Mouse (Mus musculus): Measurements from ENCODE around the gene Eral1. TPM values are rescaled to one million over a fixed set of nuclear protein-coding genes. Genes with fewer than 3 reads are reported as not detected.
A peak's percentile ranks its signal among the peaks of the same experiment; 100 is the strongest.

Gene Eral1
- polyA plus RNA-seq, 1 experiment from 2014 or later = 24.3 TPM

GRCm38 (mm10) chr11:78036791-78037190, 43.4 kb downstream of the Eral1 start:
- H3K4me1 ChIP-seq = peaks cover 34% of the 10 kb centered on the region
- no peak overlapping the region for H3K9ac ChIP-seq
- no peaks in the 10 kb centered on the region for H3K9me3 ChIP-seq

GRCm38 (mm10) chr11:78033931-78034617, 46.1 kb downstream of the Eral1 start:
- Histone ChIP-seq H3K9me3 (no peaks in the 10 kb centered on the region), H3K36me3 (peaks cover 22% of the 10 kb centered on the region), H3K4me2 (no peak overlapping the region), H3K4me1 (peaks cover 45% of the 10 kb centered on the region), H3K27ac (replicated peaks) (no peak overlapping the region), H3K4me3 (no peak overlapping the region), H3K9ac (no peak overlapping the region), H3K27me3 (replicated peaks) (no peaks in the 10 kb centered on the region)
- ATAC-seq (ENCODE audit: extremely low read depth, insufficient number of reproducible peaks, low FRiP score, low TSS enrichment) = no peak
- WGBS = 88% methylated on average over 23 of the region's 23 CpGs

More at GRCm38 (mm10) chr11:78036791-78037190, 43.4 kb downstream of the Eral1 start:
- H3K36me3 ChIP-seq = peaks cover 35% of the 10 kb centered on the region
- no peak for ATAC-seq (ENCODE audit: extremely low read depth, insufficient number of reproducible peaks, low FRiP score, low TSS enrichment)
- H3K4me3 ChIP-seq = no peak overlapping the region
- H3K4me2 ChIP-seq = no peak overlapping the region
- H3K27me3 ChIP-seq (replicated peaks) = no peaks in the 10 kb centered on the region
- no peak overlapping the region for H3K27ac ChIP-seq (replicated peaks)
- WGBS = 81% methylated on average over 10 of the region's 10 CpGs

GRCm38 (mm10) chr11:78032809-78033195, 47.4 kb downstream of the Eral1 start:
- H3K9ac ChIP-seq = peak overlapping the region; percentile 90
- no peak for ATAC-seq (ENCODE audit: extremely low read depth, insufficient number of reproducible peaks, low FRiP score, low TSS enrichment)
- peak overlapping the region; percentile 88 for H3K27ac ChIP-seq (replicated peaks)
- peak overlapping the region; percentile 92 for H3K4me2 ChIP-seq
- peak overlapping the region; percentile 81 for H3K4me3 ChIP-seq
- H3K4me1 ChIP-seq = peaks cover 35% of the 10 kb centered on the region
- 14% methylated on average over 5 of the region's 5 CpGs for WGBS
- H3K27me3 ChIP-seq (replicated peaks) = no peaks in the 10 kb centered on the region
- H3K36me3 ChIP-seq = peaks cover 34% of the 10 kb centered on the region
- H3K9me3 ChIP-seq = no peaks in the 10 kb centered on the region

DNA sequence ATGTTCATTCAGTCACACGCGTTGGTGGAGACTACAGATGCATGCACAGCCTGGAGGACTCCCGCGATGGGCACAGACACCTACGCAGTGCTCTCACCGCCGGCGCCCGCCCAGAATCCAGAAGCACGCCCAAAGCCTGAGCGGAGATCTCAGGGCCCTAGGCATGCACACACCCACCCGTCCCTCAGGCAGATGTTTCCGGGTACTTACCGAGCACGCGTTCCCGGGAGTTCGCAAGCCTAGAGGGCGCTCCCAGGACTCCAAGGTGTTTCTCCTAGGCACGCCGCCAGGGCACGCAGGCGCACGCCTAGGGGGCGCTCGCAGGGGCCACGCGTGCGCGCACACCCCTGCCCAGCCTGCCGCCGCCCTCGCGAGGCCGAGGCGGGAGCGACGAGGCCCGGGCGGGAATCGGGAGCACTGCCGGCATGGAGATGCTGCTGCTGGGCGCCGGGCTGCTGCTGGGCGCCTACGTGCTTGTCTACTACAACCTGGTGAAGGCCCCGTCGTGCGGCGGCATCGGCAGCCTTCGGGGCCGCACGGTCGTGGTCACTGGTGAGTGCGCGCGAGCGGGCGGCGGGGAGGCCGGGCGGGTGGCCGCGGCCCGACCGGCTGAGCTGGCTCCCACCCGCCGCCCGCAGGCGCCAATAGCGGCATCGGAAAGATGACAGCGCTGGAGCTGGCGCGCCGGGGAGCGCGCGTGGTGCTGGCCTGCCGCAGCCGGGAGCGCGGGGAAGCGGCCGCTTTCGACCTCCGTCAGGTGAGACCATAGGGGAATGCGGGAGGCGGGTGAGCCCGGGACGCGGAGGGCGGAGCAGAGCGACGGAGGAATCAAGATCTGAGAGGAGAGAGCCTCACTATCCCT, 48.0 kb downstream of the Eral1 start, which contains the start of gene Dhrs13:
TSS of gene Dhrs13 (plus strand) at position 334 of the 862 bp plus-strand sequence.
- Histone ChIP-seq H3K4me2 (peak within 1 kb of the TSS; percentile 92), H3K9ac (peak within 1 kb of the TSS; percentile 90), H3K4me1 (peaks cover 30% of the 10 kb centered on the region), H3K4me3 (peak within 1 kb of the TSS; percentile 81), H3K27ac (replicated peaks) (peak within 1 kb of the TSS; percentile 88), H3K9me3 (no peaks in the 10 kb centered on the region), H3K27me3 (replicated peaks) (no peaks in the 10 kb centered on the region), H3K36me3 (peaks cover 40% of the 10 kb centered on the region)
- ATAC-seq (ENCODE audit: extremely low read depth, insufficient number of reproducible peaks, low FRiP score, low TSS enrichment) = peak; percentile 86
- WGBS = under 1% methylated on average over 95 of the region's 96 CpGs

- H3K27me3 ChIP-seq (replicated peaks) = no peaks in the 10 kb centered on the region
- peak overlapping the region; percentile 81 for H3K4me3 ChIP-seq
- 40% methylated on average over 6 of the region's 6 CpGs for WGBS
- H3K27ac ChIP-seq (replicated peaks) = peak overlapping the region; percentile 88
- no peak for ATAC-seq (ENCODE audit: extremely low read depth, insufficient number of reproducible peaks, low FRiP score, low TSS enrichment)
- peak overlapping the region; percentile 90 for H3K9ac ChIP-seq
- H3K4me2 ChIP-seq = peak overlapping the region; percentile 92
- peaks cover 48% of the 10 kb centered on the region for H3K36me3 ChIP-seq
- H3K9me3 ChIP-seq = no peaks in the 10 kb centered on the region
- peaks cover 24% of the 10 kb centered on the region for H3K4me1 ChIP-seq
These were observed 48.8 kb downstream of the Eral1 start for GRCm38 (mm10) chr11:78031389-78031788.

DNA sequence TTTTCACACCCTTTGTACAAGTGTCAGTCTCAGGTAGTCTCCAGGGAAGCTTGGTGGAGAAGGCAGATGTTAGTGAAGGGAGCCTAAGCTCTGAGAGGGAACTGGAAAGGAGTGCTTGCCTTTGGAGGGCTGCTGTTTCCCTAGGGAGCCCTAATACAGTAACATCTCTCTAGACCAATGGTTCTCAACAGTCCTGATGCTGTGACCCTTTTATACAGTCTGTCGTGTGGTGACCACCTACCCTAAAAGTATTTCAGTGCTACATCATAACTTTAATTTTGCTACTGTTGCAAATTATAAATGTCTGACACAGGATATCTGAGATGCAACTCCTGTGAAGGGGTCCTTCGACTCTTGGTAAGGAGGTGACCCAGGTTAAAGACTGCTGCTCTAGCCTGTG, 49.6 kb downstream of the Eral1 start:
- no peak overlapping the region for H3K9ac ChIP-seq
- H3K4me1 ChIP-seq = peaks cover 24% of the 10 kb centered on the region
- H3K27ac ChIP-seq (replicated peaks) = no peak overlapping the region
- no peaks in the 10 kb centered on the region for H3K9me3 ChIP-seq
- 60% methylated on average over 2 of the region's 2 CpGs for WGBS
- H3K36me3 ChIP-seq = peaks cover 56% of the 10 kb centered on the region
- H3K4me2 ChIP-seq = no peak overlapping the region
- H3K27me3 ChIP-seq (replicated peaks) = no peaks in the 10 kb centered on the region
- H3K4me3 ChIP-seq = no peak overlapping the region
- ATAC-seq (ENCODE audit: extremely low read depth, insufficient number of reproducible peaks, low FRiP score, low TSS enrichment) = no peak

- H3K36me3 ChIP-seq = peaks cover 59% of the 10 kb centered on the region
- ATAC-seq (ENCODE audit: extremely low read depth, insufficient number of reproducible peaks, low FRiP score, low TSS enrichment) = no peak
- no peaks in the 10 kb centered on the region for H3K9me3 ChIP-seq
- WGBS = 89% methylated on average over 8 of the region's 8 CpGs
- H3K4me2 ChIP-seq = no peak overlapping the region
- H3K4me1 ChIP-seq = peaks cover 24% of the 10 kb centered on the region
- no peak overlapping the region for H3K4me3 ChIP-seq
- no peaks in the 10 kb centered on the region for H3K27me3 ChIP-seq (replicated peaks)
- H3K9ac ChIP-seq = no peak overlapping the region
- no peak overlapping the region for H3K27ac ChIP-seq (replicated peaks)
These were observed 50.9 kb downstream of the Eral1 start for GRCm38 (mm10) chr11:78029240-78029639.

GRCm38 (mm10) chr11:78023607-78024006, 56.6 kb downstream of the Eral1 start:
- Histone ChIP-seq H3K27ac (replicated peaks) (no peak overlapping the region), H3K9me3 (no peaks in the 10 kb centered on the region), H3K9ac (no peak overlapping the region), H3K27me3 (replicated peaks) (no peaks in the 10 kb centered on the region), H3K4me3 (no peak overlapping the region), H3K36me3 (peaks cover 92% of the 10 kb centered on the region), H3K4me1 (0 out of 2 replicates have a peak, but pooled peaks cover 2% of the 10 kb centered on the region), H3K4me2 (no peak overlapping the region)
- 78% methylated on average over 8 of the region's 8 CpGs for WGBS
- no peak for ATAC-seq (ENCODE audit: extremely low read depth, insufficient number of reproducible peaks, low FRiP score, low TSS enrichment)

MicroRNAs within 50 kb of the gene (microRNA counts, 519-probe panel; counts per million panel counts)
- microRNA mmu-miR-144 (6,344 counts per million, percentile 95 among the panel's probes with 10 or more counts), microRNA mmu-miR-451 (5,938 counts per million, percentile 92 among the panel's probes with 10 or more counts)

Small RNA genes within 50 kb of the gene (microRNA-seq; reads per million reads assigned to microRNA genes)
- gene Mir144 (253 reads per million, percentile 66 among the genes with 10 or more reads in this experiment), gene Mir451a (not detected), gene Mir451b (not detected)

Other genes starting within 250 kb of the Eral1 start
- gene Pipox, start 186.3 kb downstream of the Eral1 start, polyA plus RNA-seq (2015; fragmentation: Nextera tagmentation; extraction: Ambion mirVana) = 4.6 and 4.9 TPM in 2 replicates
- 0.09 and 0.20 TPM in 2 replicates for gene Sez6, start 149.6 kb downstream of the Eral1 start, polyA plus RNA-seq (2015; fragmentation: Nextera tagmentation; extraction: Ambion mirVana)
- 8.6 and 9.9 TPM in 2 replicates for gene Phf12, start 97.6 kb downstream of the Eral1 start, polyA plus RNA-seq (2015; fragmentation: Nextera tagmentation; extraction: Ambion mirVana)
- 13.2 and 14.1 TPM in 2 replicates for gene Dhrs13, start 48.1 kb downstream of the Eral1 start, polyA plus RNA-seq (2015; fragmentation: Nextera tagmentation; extraction: Ambion mirVana)
- 71.8 and 83.9 TPM in 2 replicates for gene Flot2, start 42.5 kb downstream of the Eral1 start, polyA plus RNA-seq (2015; fragmentation: Nextera tagmentation; extraction: Ambion mirVana)
- gene Fam222b, start 14.3 kb upstream of the Eral1 start, polyA plus RNA-seq (2015; fragmentation: Nextera tagmentation; extraction: Ambion mirVana) = 16.5 and 17.7 TPM in 2 replicates
- gene Traf4, start 85.2 kb upstream of the Eral1 start, polyA plus RNA-seq (2015; fragmentation: Nextera tagmentation; extraction: Ambion mirVana) = 41.2 and 43.0 TPM in 2 replicates
- 12.7 and 13.2 TPM in 2 replicates for gene Nek8, start 96.3 kb upstream of the Eral1 start, polyA plus RNA-seq (2015; fragmentation: Nextera tagmentation; extraction: Ambion mirVana)
- 14.3 and 14.7 TPM in 2 replicates for gene Tlcd1, start 96.3 kb upstream of the Eral1 start, polyA plus RNA-seq (2015; fragmentation: Nextera tagmentation; extraction: Ambion mirVana)
- gene Rpl23a, start 103.2 kb upstream of the Eral1 start, polyA plus RNA-seq (2015; fragmentation: Nextera tagmentation; extraction: Ambion mirVana) = 833 and 868 TPM in 2 replicates
- gene Rab34, start 108.0 kb upstream of the Eral1 start, polyA plus RNA-seq (2015; fragmentation: Nextera tagmentation; extraction: Ambion mirVana) = 57.5 and 60.9 TPM in 2 replicates
- 2.2 and 2.9 TPM in 2 replicates for gene Proca1, start 113.0 kb upstream of the Eral1 start, polyA plus RNA-seq (2015; fragmentation: Nextera tagmentation; extraction: Ambion mirVana)
- 54.1 and 60.7 TPM in 2 replicates for gene Sdf2, start 165.4 kb upstream of the Eral1 start, polyA plus RNA-seq (2015; fragmentation: Nextera tagmentation; extraction: Ambion mirVana)
- 16.6 and 17.0 TPM in 2 replicates for gene Supt6, start 165.6 kb upstream of the Eral1 start, polyA plus RNA-seq (2015; fragmentation: Nextera tagmentation; extraction: Ambion mirVana)
- gene 2610507B11Rik, start 181.4 kb upstream of the Eral1 start, polyA plus RNA-seq (2015; fragmentation: Nextera tagmentation; extraction: Ambion mirVana) = 56.4 and 59.8 TPM in 2 replicates
- 0.20 and 0.29 TPM in 2 replicates for gene BC030499, start 210.5 kb upstream of the Eral1 start, polyA plus RNA-seq (2015; fragmentation: Nextera tagmentation; extraction: Ambion mirVana)
- gene Spag5, start 221.1 kb upstream of the Eral1 start, polyA plus RNA-seq (2015; fragmentation: Nextera tagmentation; extraction: Ambion mirVana) = 24.5 and 25.5 TPM in 2 replicates
- gene Aldoc, start 242.6 kb upstream of the Eral1 start, polyA plus RNA-seq (2015; fragmentation: Nextera tagmentation; extraction: Ambion mirVana) = 22.1 and 22.5 TPM in 2 replicates
- 65.9 and 66.6 TPM in 2 replicates for gene Pigs, start 248.0 kb upstream of the Eral1 start, polyA plus RNA-seq (2015; fragmentation: Nextera tagmentation; extraction: Ambion mirVana)